Mouse (Mus musculus) CD8-positive naive resting alpha-beta T cell, adult 2 months (primary cell): ENCODE measurements around the gene Ccne1.

ENCODE experiments used
- DNase-seq, 2 experiments: peaks; one replicate each; pipeline ENCODE4 v3.0.0; 2022; ENCODE audit warnings: low read depth in 2 of 2, low spot score in 2 of 2

The Ccne1 gene

DNA sequence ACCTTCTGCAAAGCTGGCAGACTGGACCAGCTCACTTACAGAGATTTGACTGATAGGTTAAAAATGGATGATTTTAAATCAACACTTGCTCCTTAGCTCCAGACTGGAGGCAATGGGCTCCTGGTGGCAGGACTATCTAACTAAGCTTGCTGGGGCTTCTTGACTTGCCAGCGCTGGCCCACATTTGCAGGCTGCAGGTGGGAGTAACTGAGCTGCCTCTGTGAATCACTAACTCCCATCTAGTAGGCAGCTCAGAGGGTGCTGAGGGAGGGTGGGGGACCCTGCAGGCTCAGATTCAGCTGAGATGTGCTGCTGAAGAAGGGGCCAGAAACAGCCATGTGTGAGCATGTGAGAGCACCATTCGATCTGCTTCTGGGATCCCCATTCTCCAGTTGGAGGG, 51.3 kb downstream of the Ccne1 start:
- DNase-seq: no peak

DNA sequence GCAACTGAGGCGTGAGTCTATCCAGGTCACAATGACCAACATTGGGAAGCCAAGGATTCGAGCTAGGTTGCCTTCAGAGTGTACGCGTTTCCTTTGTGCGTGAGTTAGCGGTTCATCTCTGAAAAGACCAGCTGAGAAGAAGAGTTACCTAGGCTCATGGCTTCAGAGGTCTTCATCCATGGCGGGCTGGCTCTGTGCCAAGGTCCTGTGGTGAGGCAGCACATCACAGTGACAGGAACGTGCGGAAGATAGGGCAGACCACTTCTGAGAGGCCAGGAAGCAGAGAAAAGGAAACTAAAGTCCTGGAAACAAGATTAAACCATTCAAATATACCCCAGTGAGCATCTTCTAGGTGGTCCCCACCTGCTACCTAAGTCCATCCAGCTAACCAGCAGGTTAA, 53.1 kb downstream of the Ccne1 start:
- DNase-seq: no peak
